Mouse (Mus musculus) stomach, postnatal 0 days (tissue): ENCODE results near the gene Ccdc63. TPM values are rescaled to one million over a fixed set of nuclear protein-coding genes. Genes with fewer than 3 reads are reported as not detected.
A peak's percentile ranks its signal among the peaks of the same experiment; 100 is the strongest.

ENCODE experiments used
- ATAC-seq: fragments of 200-750 bp; cut with Nextera tagmentation; 2 replicates; pipeline ENCODE4 v1.8.0; 2017; ENCODE audit not compliant: low FRiP score, low TSS enrichment
- DNase-seq: peaks from one replicate; pipeline ENCODE4 v3.0.0-alpha.2; 2016; ENCODE audit warnings: low spot score
- H3K27ac ChIP-seq: fragments of 300-500 bp; sonication (generic); replicated peaks from 2 replicates; pipeline ENCODE4 v1.5.1; 2014; ENCODE audit warnings: mild to moderate bottlenecking, control low read depth
- H3K27me3 ChIP-seq: fragments of 300-500 bp; sonication (generic); 2 replicates; pipeline ENCODE4 v1.6.1; 2014; ENCODE audit warnings: low read length; ENCODE audit not compliant: control insufficient read depth, insufficient read depth
- H3K36me3 ChIP-seq: fragments of 300-500 bp; sonication (generic); 2 replicates; pipeline ENCODE4 v1.6.1; 2014; ENCODE audit warnings: low read length, mixed read lengths; ENCODE audit not compliant: control insufficient read depth, insufficient read depth
- H3K4me1 ChIP-seq: fragments of 300-500 bp; sonication (generic); replicated peaks from 2 replicates; pipeline ENCODE4 v1.6.1; 2014; ENCODE audit warnings: antibody characterized with exemption; ENCODE audit not compliant: control insufficient read depth, insufficient read depth
- H3K4me2 ChIP-seq: fragments of 300-500 bp; sonication (generic); replicated peaks from 2 replicates; pipeline ENCODE4 v1.6.1; 2014; ENCODE audit warnings: low read depth, mild to moderate bottlenecking, control low read depth, moderate library complexity
- H3K4me3 ChIP-seq: fragments of 300-500 bp; sonication (generic); 2 replicates; pipeline ENCODE4 v1.5.1; 2014; ENCODE audit warnings: low read depth, low read length, control low read depth
- H3K9ac ChIP-seq: fragments of 300-500 bp; sonication (generic); 2 replicates; pipeline ENCODE4 v1.6.1; 2014; ENCODE audit warnings: mild to moderate bottlenecking, low read length, control low read depth, mixed read lengths
- H3K9me3 ChIP-seq: fragments of 300-500 bp; sonication (generic); 2 replicates; pipeline ENCODE4 v1.6.1; 2016; ENCODE audit warnings: low read length; ENCODE audit not compliant: control insufficient read depth
- CTCF ChIP-seq: IDR thresholded peaks from 2 replicates; pipeline ENCODE4 v1.5.1; 2016; ENCODE audit warnings: antibody characterized with exemption, low read depth, mild to moderate bottlenecking, moderate library complexity
- EP300 ChIP-seq: optimal IDR thresholded peaks from 2 replicates; pipeline ENCODE3; 2016; ENCODE audit warnings: antibody characterized with exemption
- WGBS: fragments of 180-500 bp; shearing (Covaris S2); extraction: QIAGEN DNeasy Blood & Tissue Kit; methylation state at CpG from one replicate; pipeline ENCODE4 v1.1.7; 2014; 5-methylcytosine and 5-hydroxymethylcytosine counted together
- polyA plus RNA-seq: library from polyadenylated mRNA; unstranded; fragments of >200 nt; fragmentation: Nextera tagmentation; extraction: Ambion mirVana; gene quantifications from 2 replicates; pipeline ENCODE4 v1.2.1, GENCODE M21; 2015

The Ccdc63 gene
- polyA plus RNA-seq, 1 experiment from 2014 or later, result 0.07 TPM

DNA sequence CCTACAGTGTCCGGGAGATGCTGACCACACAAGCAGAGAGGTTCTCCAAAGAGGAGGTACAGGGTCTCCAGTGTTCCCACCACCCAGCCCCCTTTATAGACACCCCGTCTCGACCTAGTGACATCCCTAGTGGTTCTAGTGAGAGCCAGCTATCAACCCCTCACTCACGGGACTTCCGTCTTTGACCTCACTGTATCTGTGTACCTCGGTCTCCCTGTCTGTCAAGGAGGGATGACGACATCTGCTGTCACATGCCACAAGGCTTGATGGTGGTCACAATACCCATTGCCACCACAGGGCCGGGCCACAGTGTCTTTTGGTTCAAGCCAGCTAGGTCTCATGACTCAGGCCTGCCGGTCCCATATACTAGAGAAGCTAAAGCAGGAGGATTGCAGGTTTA, 35.6 kb downstream of the Ccdc63 start:
- WGBS, result 88% methylated on average over 9 of the region's 9 CpGs

DNA sequence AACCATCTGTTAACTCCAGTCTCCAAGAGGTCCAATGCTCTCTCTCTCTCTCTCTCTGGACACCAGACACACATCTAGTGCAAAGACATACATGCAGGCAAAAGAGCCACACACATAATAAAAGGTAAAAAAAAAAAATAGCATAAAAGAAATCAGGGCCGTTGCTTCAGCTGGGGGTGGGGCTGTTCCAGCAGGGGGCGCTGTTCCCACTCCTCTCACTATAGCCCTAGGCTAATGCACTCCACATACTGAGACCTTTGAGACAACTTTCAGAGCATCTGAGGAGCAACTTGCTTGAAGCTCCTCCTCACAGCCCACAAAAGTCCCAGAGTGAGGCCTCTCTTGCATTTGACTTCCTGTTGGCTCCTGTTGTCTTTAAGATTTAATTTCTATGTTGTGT, 36.4 kb downstream of the Ccdc63 start:
- peak; percentile 54 for DNase-seq
- no peak for TF ChIP-seq EP300
- TF ChIP-seq CTCF, result peak; percentile 72
- no peak overlapping the region for H3K4me3 ChIP-seq
- no peak overlapping the region for H3K4me2 ChIP-seq
- no peak overlapping the region for H3K9ac ChIP-seq
- H3K36me3 ChIP-seq, result no peaks in the 10 kb centered on the region
- no peak for ATAC-seq
- WGBS, result 25% methylated on average over 2 of the region's 2 CpGs
- no peaks in the 10 kb centered on the region for H3K9me3 ChIP-seq
- H3K4me1 ChIP-seq, result no peaks in the 10 kb centered on the region
- no peak overlapping the region for H3K27ac ChIP-seq
- H3K27me3 ChIP-seq, result peaks cover 2% of the 10 kb centered on the region; the same call in 1 of the 2 replicates

More for the DNA sequence above, 35.6 kb downstream of the Ccdc63 start:
- Histone ChIP-seq H3K4me1 (no peaks in the 10 kb centered on the region), H3K4me3 (no peak overlapping the region), H3K9ac (no peak overlapping the region), H3K27ac (no peak overlapping the region), H3K9me3 (no peaks in the 10 kb centered on the region), H3K4me2 (no peak overlapping the region), H3K36me3 (no peaks in the 10 kb centered on the region), H3K27me3 (peaks cover 2% of the 10 kb centered on the region; the same call in 1 of the 2 replicates)
- DNase-seq, result no peak
- TF ChIP-seq CTCF, result no peak
- TF ChIP-seq EP300, result no peak
- ATAC-seq, result no peak; the same call in 1 of the 2 replicates

DNA sequence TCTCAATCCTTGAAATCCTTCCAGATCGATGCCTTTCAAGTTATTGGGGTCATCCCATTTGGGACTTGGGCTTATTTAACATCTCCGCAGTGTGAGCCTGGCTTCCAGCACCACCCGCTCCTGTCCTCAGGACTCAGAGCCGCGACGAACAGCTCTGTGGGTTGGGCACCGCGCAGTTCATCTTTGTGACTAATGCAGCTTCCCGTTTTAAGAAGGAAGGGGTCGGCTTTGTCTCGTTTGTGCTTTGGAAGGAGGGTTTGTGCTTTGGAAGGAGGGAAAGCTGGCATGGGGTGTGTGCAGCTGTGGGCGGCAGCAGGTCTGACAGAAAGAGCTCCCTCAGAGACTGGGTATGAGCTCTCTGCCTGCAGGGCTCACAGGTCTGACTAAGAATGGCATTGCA, 37.5 kb downstream of the Ccdc63 start:
- ATAC-seq (no peak), DNase-seq (no peak)
- H3K4me2 ChIP-seq, result peak overlapping the region; percentile 36
- WGBS, result 23% methylated on average over 12 of the region's 12 CpGs
- H3K27ac ChIP-seq, result no peak overlapping the region
- H3K36me3 ChIP-seq, result no peaks in the 10 kb centered on the region
- no peaks in the 10 kb centered on the region for H3K4me1 ChIP-seq
- H3K4me3 ChIP-seq, result 0 out of 2 replicates have a peak overlapping the region, but pooled peaks have one; percentile 6
- no peaks in the 10 kb centered on the region for H3K9me3 ChIP-seq
- TF ChIP-seq CTCF (no peak), EP300 (no peak)
- peaks cover 2% of the 10 kb centered on the region; the same call in 1 of the 2 replicates for H3K27me3 ChIP-seq
- 0 out of 2 replicates have a peak overlapping the region, but pooled peaks have one; percentile 18 for H3K9ac ChIP-seq

DNA sequence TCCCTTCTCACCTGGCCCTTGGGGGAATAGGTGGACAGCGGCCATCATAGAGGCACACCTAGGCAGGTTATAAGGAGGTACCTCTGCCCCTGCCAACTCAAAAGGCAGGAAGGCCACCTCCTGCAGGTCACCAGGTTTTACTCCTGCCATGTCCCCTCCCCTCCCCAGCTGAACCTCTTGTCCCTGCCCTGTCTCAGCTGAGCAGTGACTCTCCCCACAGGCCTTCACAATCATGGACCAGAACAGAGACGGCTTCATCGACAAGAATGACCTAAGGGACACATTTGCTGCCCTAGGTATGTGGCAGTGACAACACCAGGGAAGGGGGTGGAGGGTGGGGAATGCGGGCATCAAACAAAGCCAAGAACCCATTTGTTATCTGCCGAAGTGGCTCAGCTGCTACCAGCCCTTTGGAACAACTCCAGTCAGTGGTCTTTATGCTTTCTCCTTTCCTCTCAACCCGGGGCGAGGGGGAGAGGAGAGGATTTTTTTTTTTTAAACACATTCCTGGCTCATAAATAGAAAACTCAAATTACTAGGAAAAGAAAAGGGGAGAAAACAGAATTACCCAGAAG, 38.1 kb downstream of the Ccdc63 start:
- no peak for ATAC-seq
- no peaks in the 10 kb centered on the region for H3K9me3 ChIP-seq
- no peaks in the 10 kb centered on the region for H3K36me3 ChIP-seq
- H3K27ac ChIP-seq, result no peak overlapping the region
- H3K4me3 ChIP-seq, result 0 out of 2 replicates have a peak overlapping the region, but pooled peaks have one; percentile 6
- 21% methylated on average over 7 of the region's 7 CpGs for WGBS
- H3K4me1 ChIP-seq, result no peaks in the 10 kb centered on the region
- H3K9ac ChIP-seq, result 0 out of 2 replicates have a peak overlapping the region, but pooled peaks have one; percentile 18
- peak overlapping the region; percentile 36 for H3K4me2 ChIP-seq
- H3K27me3 ChIP-seq, result peaks cover 2% of the 10 kb centered on the region; the same call in 1 of the 2 replicates
- no peak for DNase-seq
- TF ChIP-seq CTCF (no peak), EP300 (no peak)

DNA sequence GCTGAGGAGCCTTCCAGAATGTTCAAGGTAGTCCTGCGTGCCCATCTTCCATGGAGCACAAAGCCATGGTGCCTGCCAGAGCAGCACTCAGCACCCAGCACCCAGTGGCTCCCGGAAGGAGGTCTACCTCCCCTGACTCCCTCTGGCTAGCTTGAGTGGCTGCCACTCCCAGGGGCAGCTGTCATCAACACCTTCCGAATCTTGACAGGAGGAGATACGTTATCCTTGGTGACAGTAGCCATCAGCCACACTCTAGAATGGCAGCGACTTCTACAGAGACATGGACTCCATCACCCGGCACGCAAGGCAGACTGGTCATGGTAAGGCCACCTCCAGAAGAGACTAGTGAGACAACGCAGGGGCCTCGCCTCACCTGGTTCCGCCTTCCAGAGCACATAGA, 46.2 kb downstream of the Ccdc63 start:
- Histone ChIP-seq H3K4me3 (no peak overlapping the region), H3K9me3 (no peaks in the 10 kb centered on the region), H3K9ac (no peak overlapping the region), H3K27ac (no peak overlapping the region), H3K4me2 (no peak overlapping the region), H3K27me3 (no peaks in the 10 kb centered on the region), H3K36me3 (no peaks in the 10 kb centered on the region), H3K4me1 (no peaks in the 10 kb centered on the region)
- ATAC-seq, result no peak
- no peak for TF ChIP-seq CTCF
- TF ChIP-seq EP300, result no peak
- no peak for DNase-seq
- WGBS, result 87% methylated on average over 10 of the region's 10 CpGs

DNA sequence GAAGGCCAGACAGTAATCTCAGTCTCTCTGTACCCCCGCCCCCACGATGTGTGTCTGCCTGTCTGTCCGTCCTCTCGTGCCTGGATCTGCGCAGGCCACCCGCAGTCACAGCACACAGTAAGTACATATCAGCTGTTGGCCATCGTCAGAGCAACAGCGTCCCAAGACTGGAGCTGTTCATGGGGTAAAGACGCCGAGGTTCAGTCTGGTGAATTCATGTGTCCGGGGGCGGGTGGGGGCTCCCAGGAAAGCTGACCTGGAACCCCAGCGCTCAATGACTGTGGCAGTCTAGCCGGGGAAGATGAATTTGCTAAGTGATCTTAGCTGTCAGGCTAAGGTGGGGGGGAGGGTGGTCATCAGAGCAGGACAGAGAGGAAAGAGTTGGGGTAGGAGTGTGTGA, 46.9 kb downstream of the Ccdc63 start:
- H3K9ac ChIP-seq, result no peak overlapping the region
- no peaks in the 10 kb centered on the region for H3K4me1 ChIP-seq
- no peak overlapping the region for H3K4me2 ChIP-seq
- no peak overlapping the region for H3K4me3 ChIP-seq
- no peaks in the 10 kb centered on the region for H3K9me3 ChIP-seq
- DNase-seq, result no peak
- no peak for ATAC-seq
- no peak overlapping the region for H3K27ac ChIP-seq
- H3K27me3 ChIP-seq, result no peaks in the 10 kb centered on the region
- TF ChIP-seq CTCF, result no peak
- TF ChIP-seq EP300, result no peak
- WGBS, result 87% methylated on average over 14 of the region's 14 CpGs
- H3K36me3 ChIP-seq, result no peaks in the 10 kb centered on the region
